21 mouse cellular contexts compared by ENCODE assay signal in the genomic region with DNA sequence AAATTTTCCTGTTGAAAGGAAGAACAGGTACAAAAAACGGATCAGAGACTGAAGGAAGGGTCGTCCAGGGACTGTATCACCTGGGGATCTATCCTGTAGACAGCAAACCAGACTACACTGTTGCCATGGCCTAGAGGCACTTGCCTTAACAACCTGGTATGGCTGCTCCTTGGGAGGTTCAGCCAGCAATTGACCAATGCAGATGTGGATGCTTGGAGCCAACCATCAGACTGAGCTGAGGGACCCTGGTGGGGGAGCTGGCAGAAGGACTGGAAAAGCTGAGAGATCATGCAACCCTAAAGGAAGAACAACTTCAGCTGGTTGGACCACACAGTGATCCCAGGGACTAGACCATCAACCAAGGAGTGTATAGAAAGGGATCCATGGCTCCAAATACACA.
DNase-seq lines count a peak whose midpoint lies in the region; ATAC-seq and TF ChIP-seq lines count a peak whose summit lies in the region.
"Had no signal": no experiment of that assay in that cellular context is flagged by ENCODE, and none has a peak within 500 bp of the region (broad histone marks: within the 10 kb centered on the region; RNA-seq: fewer than 3 reads in every experiment).

No protein-coding gene starts in this region.

- H3K4me1 ChIP-seq in midbrain, embryonic 11.5 days (ENCODE audit: control insufficient read depth, insufficient read depth, low read length) = no peaks in the 10 kb centered on the region
- H3K4me1 ChIP-seq in midbrain, embryonic 14.5 days (ENCODE audit: control insufficient read depth, insufficient read depth, low read length) = no peaks in the 10 kb centered on the region
- no peaks in the 10 kb centered on the region for H3K4me1 ChIP-seq in testis, adult 2 months (ENCODE audit: control insufficient read depth, insufficient read depth, low read length)

- H3K9ac ChIP-seq in midbrain, embryonic 11.5 days (ENCODE audit: low read length) = no peak overlapping the region
- no peak overlapping the region for H3K9ac ChIP-seq in midbrain, embryonic 14.5 days (replicated peaks; ENCODE audit: low read length)

- WGBS in midbrain, embryonic 11.5 days = 81% methylated on average over 2 of the region's 2 CpGs
- WGBS in midbrain, embryonic 14.5 days = 76% methylated on average over 2 of the region's 2 CpGs

- no peak for TF ChIP-seq CTCF in testis, adult 2 months (IDR thresholded peaks at IDR 0.05; ENCODE audit: control insufficient read depth, insufficient read depth, insufficient replicate concordance, low read depth, low read length)

- no peak overlapping the region for H3K27ac ChIP-seq in midbrain, embryonic 11.5 days (ENCODE audit: low read depth, low read length)
- H3K27ac ChIP-seq in midbrain, embryonic 14.5 days (replicated peaks; ENCODE audit: low read depth, low read length) = no peak overlapping the region
- H3K27ac ChIP-seq in testis, adult 2 months (ENCODE audit: control insufficient read depth, insufficient read depth, low read depth, low read length) = no peak overlapping the region

- H3K9me3 ChIP-seq in midbrain, embryonic 11.5 days (ENCODE audit: control insufficient read depth, low read length) = no peaks in the 10 kb centered on the region
- no peaks in the 10 kb centered on the region for H3K9me3 ChIP-seq in midbrain, embryonic 14.5 days (ENCODE audit: control insufficient read depth, low read length)

- H3K4me3 ChIP-seq in midbrain, embryonic 11.5 days (ENCODE audit: low read depth, low read length) = no peak overlapping the region
- H3K4me3 ChIP-seq in midbrain, embryonic 14.5 days (replicated peaks; ENCODE audit: low read depth, low read length) = no peak overlapping the region
- H3K4me3 ChIP-seq in testis, adult 2 months (ENCODE audit: control insufficient read depth, low read depth, low read length) = peak overlapping the region; percentile 49

- H3K36me3 ChIP-seq in midbrain, embryonic 11.5 days (ENCODE audit: control insufficient read depth, insufficient read depth, low read length) = no peaks in the 10 kb centered on the region
- no peaks in the 10 kb centered on the region for H3K36me3 ChIP-seq in midbrain, embryonic 14.5 days (ENCODE audit: control insufficient read depth, insufficient read depth, low read length)
- H3K36me3 ChIP-seq in testis, adult 2 months (ENCODE audit: control insufficient read depth, insufficient read depth, low read length) = no peaks in the 10 kb centered on the region
- H3K36me3 ChIP-seq: G1E had no signal

- no peaks in the 10 kb centered on the region for H3K27me3 ChIP-seq in midbrain, embryonic 11.5 days (ENCODE audit: control insufficient read depth, insufficient read depth, low read length)
- no peaks in the 10 kb centered on the region for H3K27me3 ChIP-seq in midbrain, embryonic 14.5 days (ENCODE audit: control insufficient read depth, insufficient read depth, low read length)
- H3K27me3 ChIP-seq in testis, adult 2 months (ENCODE audit: control insufficient read depth, insufficient read depth, low read length) = no peaks in the 10 kb centered on the region
- H3K27me3 ChIP-seq: CH12.LX, Patski had no signal

- TF ChIP-seq POLR2A in testis, adult 2 months (IDR thresholded peaks at IDR 0.05; ENCODE audit: control insufficient read depth, low read depth, low read length) = no peak

- DNase-seq in heart, adult 11 months = peak; percentile 79
- DNase-seq in heart, adult 9 months (ENCODE audit: low spot score in 2 of 2) = no peak
- peak; percentile 59 for DNase-seq in midbrain, embryonic 11.5 days (ENCODE audit: low spot score, missing footprints)
- no peak for DNase-seq in midbrain, embryonic 14.5 days
- DNase-seq in testis, postnatal 14 days (ENCODE audit: low spot score) = no peak
- DNase-seq: adrenal gland, adult 2 months; adrenal gland, adult 8-10 months; adrenal gland, postnatal 10 days; adrenal gland, postnatal 14 days; adrenal gland, postnatal 25 days; adrenal gland, postnatal 36 days; B cell, adult 2 months; cerebellum, adult 11 months; cerebellum, adult 11-12 months; cerebellum, adult 18-20 months had no signal

- no peak for ATAC-seq in midbrain, embryonic 11.5 days (ENCODE audit: low FRiP score)
- no peak; the same call in 1 of the 2 replicates for ATAC-seq in midbrain, embryonic 14.5 days (ENCODE audit: low FRiP score, low TSS enrichment)
- ATAC-seq: activated CD4-positive, CD25-positive, alpha-beta regulatory T cell, adult 4 months; CD4-positive, CD25-positive, alpha-beta regulatory T cell, adult 4 months; Patski had no signal

- no peak overlapping the region for H3K4me2 ChIP-seq in midbrain, embryonic 11.5 days
- H3K4me2 ChIP-seq in midbrain, embryonic 14.5 days (ENCODE audit: low read length) = no peak overlapping the region

Comparison
In these comparisons a context has a peak if more than half of its experiments do, and no peak if none do; other contexts are left out.
1. DNase-seq: peak in heart, adult 11 months (single experiment) and midbrain, embryonic 11.5 days (single experiment); none in heart, adult 9 months (0 of 2), midbrain, embryonic 14.5 days (single experiment) and testis, postnatal 14 days (single experiment).